Mouse (Mus musculus): ENCODE measurements at regions not wholly inside any gene's neighbourhood (a gene's known extent, or its start where the extent isn't known, plus 50 kb on each side); places are given as distances from the start of the nearest gene placed in this dataset.

- TF ChIP-seq POLR2A (IDR thresholded peaks at IDR 0.05; ENCODE audit: borderline replicate concordance, control insufficient read depth, low read depth, low read length) (no peak), CTCF (IDR thresholded peaks at IDR 0.05; ENCODE audit: control insufficient read depth, insufficient read depth, low read length) (no peak)
- Histone ChIP-seq H3K4me3 (replicated peaks; ENCODE audit: control insufficient read depth, low read depth, low read length) (no peak overlapping the region), H3K27ac (ENCODE audit: control insufficient read depth, insufficient read depth, low read depth, low read length, poor library complexity) (no peak overlapping the region), H3K4me1 (ENCODE audit: control insufficient read depth, insufficient read depth, low read length) (no peaks in the 10 kb centered on the region)
- 85% methylated on average over 3 of the region's 3 CpGs for WGBS
Observed at GRCm38 (mm10) chr2:147293294-147293688, 68.4 kb upstream of the Pax1 start.

GRCm38 (mm10) chr2:147292387-147293293, 69.1 kb upstream of the Pax1 start:
- TF ChIP-seq POLR2A (IDR thresholded peaks at IDR 0.05; ENCODE audit: borderline replicate concordance, control insufficient read depth, low read depth, low read length) (no peak), CTCF (IDR thresholded peaks at IDR 0.05; ENCODE audit: control insufficient read depth, insufficient read depth, low read length) (no peak)
- no peak overlapping the region for H3K27ac ChIP-seq (ENCODE audit: control insufficient read depth, insufficient read depth, low read depth, low read length, poor library complexity)

GRCm38 (mm10) chr2:147283390-147283789, 78.3 kb upstream of the Pax1 start:
- H3K27ac ChIP-seq (ENCODE audit: control insufficient read depth, insufficient read depth, low read depth, low read length, poor library complexity): no peak overlapping the region
- no peak overlapping the region for H3K4me3 ChIP-seq (replicated peaks; ENCODE audit: control insufficient read depth, low read depth, low read length)
- H3K4me1 ChIP-seq (ENCODE audit: control insufficient read depth, insufficient read depth, low read length): no peaks in the 10 kb centered on the region
- WGBS: 33% methylated on average over 3 of the region's 3 CpGs
- TF ChIP-seq CTCF (IDR thresholded peaks at IDR 0.05; ENCODE audit: control insufficient read depth, insufficient read depth, low read length) (no peak), POLR2A (IDR thresholded peaks at IDR 0.05; ENCODE audit: borderline replicate concordance, control insufficient read depth, low read depth, low read length) (no peak)

More at GRCm38 (mm10) chr2:147292387-147293293, 69.1 kb upstream of the Pax1 start:
- H3K4me1 ChIP-seq (ENCODE audit: control insufficient read depth, insufficient read depth, low read length): no peaks in the 10 kb centered on the region
- WGBS: 80% methylated on average over 11 of the region's 11 CpGs
- no peak overlapping the region for H3K4me3 ChIP-seq (replicated peaks; ENCODE audit: control insufficient read depth, low read depth, low read length)

GRCm38 (mm10) chr2:147277636-147278035, 83.6 kb upstream of the Nkx2-2 start:
- H3K27ac ChIP-seq (ENCODE audit: control insufficient read depth, insufficient read depth, low read depth, low read length, poor library complexity): no peak overlapping the region
- H3K4me1 ChIP-seq (ENCODE audit: control insufficient read depth, insufficient read depth, low read length): no peaks in the 10 kb centered on the region
- no peak for TF ChIP-seq CTCF (IDR thresholded peaks at IDR 0.05; ENCODE audit: control insufficient read depth, insufficient read depth, low read length)
- no peak for TF ChIP-seq POLR2A (IDR thresholded peaks at IDR 0.05; ENCODE audit: borderline replicate concordance, control insufficient read depth, low read depth, low read length)
- 76% methylated on average over 4 of the region's 4 CpGs for WGBS
- H3K4me3 ChIP-seq (replicated peaks; ENCODE audit: control insufficient read depth, low read depth, low read length): no peak overlapping the region

- H3K4me3 ChIP-seq (replicated peaks; ENCODE audit: control insufficient read depth, low read depth, low read length): no peak overlapping the region
- no peaks in the 10 kb centered on the region for H3K4me1 ChIP-seq (ENCODE audit: control insufficient read depth, insufficient read depth, low read length)
- TF ChIP-seq POLR2A (IDR thresholded peaks at IDR 0.05; ENCODE audit: borderline replicate concordance, control insufficient read depth, low read depth, low read length) (no peak), CTCF (IDR thresholded peaks at IDR 0.05; ENCODE audit: control insufficient read depth, insufficient read depth, low read length) (no peak)
- 0% methylated on average over 1 of the region's 1 CpGs for WGBS
- H3K27ac ChIP-seq (ENCODE audit: control insufficient read depth, insufficient read depth, low read depth, low read length, poor library complexity): no peak overlapping the region
Observed at GRCm38 (mm10) chr2:147269171-147269570, 75.1 kb upstream of the Nkx2-2 start.

- TF ChIP-seq POLR2A (IDR thresholded peaks at IDR 0.05; ENCODE audit: borderline replicate concordance, control insufficient read depth, low read depth, low read length): no peak
- TF ChIP-seq CTCF (IDR thresholded peaks at IDR 0.05; ENCODE audit: control insufficient read depth, insufficient read depth, low read length): no peak
- Histone ChIP-seq H3K4me1 (ENCODE audit: control insufficient read depth, insufficient read depth, low read length) (no peaks in the 10 kb centered on the region), H3K4me3 (replicated peaks; ENCODE audit: control insufficient read depth, low read depth, low read length) (no peak overlapping the region), H3K27ac (ENCODE audit: control insufficient read depth, insufficient read depth, low read depth, low read length, poor library complexity) (no peak overlapping the region)
- 84% methylated on average over 5 of the region's 5 CpGs for WGBS
Observed at GRCm38 (mm10) chr2:147267901-147268300, 73.9 kb upstream of the Nkx2-2 start.

GRCm38 (mm10) chr2:147267257-147267656, 73.2 kb upstream of the Nkx2-2 start:
- no peak overlapping the region for H3K4me3 ChIP-seq (replicated peaks; ENCODE audit: control insufficient read depth, low read depth, low read length)
- WGBS: 76% methylated on average over 3 of the region's 3 CpGs
- H3K4me1 ChIP-seq (ENCODE audit: control insufficient read depth, insufficient read depth, low read length): no peaks in the 10 kb centered on the region
- no peak overlapping the region for H3K27ac ChIP-seq (ENCODE audit: control insufficient read depth, insufficient read depth, low read depth, low read length, poor library complexity)
- TF ChIP-seq CTCF (IDR thresholded peaks at IDR 0.05; ENCODE audit: control insufficient read depth, insufficient read depth, low read length) (no peak), POLR2A (IDR thresholded peaks at IDR 0.05; ENCODE audit: borderline replicate concordance, control insufficient read depth, low read depth, low read length) (no peak)

GRCm38 (mm10) chr2:147256696-147257095, 62.7 kb upstream of the Nkx2-2 start:
- no peak overlapping the region for H3K4me3 ChIP-seq (replicated peaks; ENCODE audit: control insufficient read depth, low read depth, low read length)
- no peaks in the 10 kb centered on the region for H3K4me1 ChIP-seq (ENCODE audit: control insufficient read depth, insufficient read depth, low read length)
- WGBS: 32% methylated on average over 6 of the region's 6 CpGs
- H3K27ac ChIP-seq (ENCODE audit: control insufficient read depth, insufficient read depth, low read depth, low read length, poor library complexity): no peak overlapping the region
- TF ChIP-seq POLR2A (IDR thresholded peaks at IDR 0.05; ENCODE audit: borderline replicate concordance, control insufficient read depth, low read depth, low read length) (no peak), CTCF (IDR thresholded peaks at IDR 0.05; ENCODE audit: control insufficient read depth, insufficient read depth, low read length) (peak; percentile 68)
